Mouse (Mus musculus) thymus, postnatal 0 days (tissue): Measurements from ENCODE around the gene Hormad1. TPM values are rescaled to one million over a fixed set of nuclear protein-coding genes. Genes with fewer than 3 reads are reported as not detected.

ENCODE experiments used
- DNase-seq: peaks from one replicate; pipeline ENCODE4 v3.0.0-alpha.2; 2015; ENCODE audit warnings: low spot score
- polyA plus RNA-seq: library from polyadenylated mRNA; unstranded; fragments of >200 nt; fragmentation: Nextera tagmentation; extraction: Ambion mirVana; gene quantifications from 2 replicates; pipeline ENCODE4 v1.2.1, GENCODE M21; 2015

Hormad1 gene
- polyA plus RNA-seq, 1 experiment from 2014 or later = 0.13 TPM

DNA sequence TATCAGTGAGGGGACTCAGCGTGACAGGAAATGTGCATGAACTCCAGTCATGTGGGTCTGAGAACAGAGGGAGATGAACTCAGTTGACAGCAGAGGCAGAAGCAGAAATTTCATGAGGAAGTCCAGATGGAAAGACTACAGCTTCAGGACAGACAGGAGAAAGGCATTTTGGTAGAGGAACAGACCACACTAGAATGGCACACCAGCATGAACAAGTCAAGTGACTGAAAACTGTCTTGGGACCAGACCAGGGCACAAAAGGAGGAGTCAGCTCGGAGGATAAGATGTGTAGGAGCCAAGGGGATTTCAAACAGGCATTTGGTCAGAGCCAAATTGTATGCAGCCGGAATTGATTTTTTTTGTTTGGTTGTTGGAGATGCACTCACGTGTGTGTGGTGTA lies 76.2 kb downstream of the Hormad1 start:
- DNase-seq = no peak

DNA sequence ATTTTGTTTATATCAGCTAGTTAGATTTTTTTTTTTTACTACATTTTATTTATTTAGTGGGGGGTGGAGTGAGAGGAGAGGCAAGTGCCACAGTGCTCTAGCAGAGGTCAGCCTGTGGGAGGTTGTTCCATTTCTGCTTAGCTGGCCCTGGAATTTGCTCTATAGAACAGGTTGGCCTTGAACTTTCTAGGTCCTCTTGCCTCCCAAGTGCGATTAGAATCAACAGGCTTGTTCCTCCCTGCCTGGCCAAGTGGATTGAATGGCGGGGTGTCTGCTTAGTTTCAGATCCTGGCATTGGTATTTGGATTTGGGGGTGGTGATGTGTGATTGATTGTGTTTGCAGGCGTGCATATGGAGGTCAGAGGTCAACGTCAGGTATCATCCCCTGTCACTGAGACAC lies 76.6 kb downstream of the Hormad1 start:
- DNase-seq = no peak

Other genes with a start within 250 kb of the Hormad1 start
- 120 and 126 TPM in 2 replicates for gene Cers2, start 244.9 kb upstream of the Hormad1 start, polyA plus RNA-seq
- 22.6 and 23.8 TPM in 2 replicates for gene Setdb1, start 202.5 kb upstream of the Hormad1 start, polyA plus RNA-seq
- gene 4930558C23Rik, start 156.8 kb upstream of the Hormad1 start, polyA plus RNA-seq = not detected in 2 replicates
- gene Arnt, start 125.3 kb upstream of the Hormad1 start, polyA plus RNA-seq = 19.7 and 20.2 TPM in 2 replicates
- gene Ctsk, start 60.4 kb upstream of the Hormad1 start, polyA plus RNA-seq = 4.4 and 4.5 TPM in 2 replicates
- 78.1 and 79.8 TPM in 2 replicates for gene Ctss, start 32.9 kb upstream of the Hormad1 start, polyA plus RNA-seq
- 33.4 and 35.9 TPM in 2 replicates for gene Golph3l, start 29.3 kb downstream of the Hormad1 start, polyA plus RNA-seq
- 58.5 and 65.4 TPM in 2 replicates for gene Ensa, start 65.3 kb downstream of the Hormad1 start, polyA plus RNA-seq
- 81.3 and 91.3 TPM in 2 replicates for gene Mcl1, start 99.1 kb downstream of the Hormad1 start, polyA plus RNA-seq
- gene Adamtsl4, start 128.2 kb downstream of the Hormad1 start, polyA plus RNA-seq = 0.91 and 2.0 TPM in 2 replicates
- gene Ecm1, start 179.9 kb downstream of the Hormad1 start, polyA plus RNA-seq = 14.0 and 16.8 TPM in 2 replicates
- gene Tars2, start 200.5 kb downstream of the Hormad1 start, polyA plus RNA-seq = 43.1 and 47.8 TPM in 2 replicates